Mouse (Mus musculus) ES-CJ7 (cell line): ENCODE measurements around the gene Gm21972.

Source experiments
- DNase-seq: peaks from one replicate; pipeline ENCODE4 v3.0.0; 2011; ENCODE audit warnings: low read depth, low spot score

The Gm21972 gene

DNA sequence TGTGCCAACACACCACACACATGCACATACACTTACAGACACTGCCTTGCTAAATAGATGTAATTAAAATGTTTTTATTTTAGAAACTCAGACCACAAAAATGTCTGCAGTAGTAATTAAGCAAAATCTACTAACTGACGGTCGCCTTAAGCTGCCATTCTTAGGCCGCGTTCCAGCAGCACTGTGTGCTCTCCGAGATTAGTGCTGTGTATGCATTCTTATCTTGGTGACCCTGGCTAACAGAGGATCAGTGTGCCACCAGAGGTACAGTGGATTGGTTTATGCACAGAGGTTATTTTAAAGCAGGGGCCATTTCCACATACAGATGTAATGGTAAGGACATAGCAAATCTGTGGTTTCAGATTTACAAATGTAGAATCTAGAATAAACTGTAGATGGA, 27.6 kb downstream of the Gm21972 start:
- DNase-seq, result no peak

DNA sequence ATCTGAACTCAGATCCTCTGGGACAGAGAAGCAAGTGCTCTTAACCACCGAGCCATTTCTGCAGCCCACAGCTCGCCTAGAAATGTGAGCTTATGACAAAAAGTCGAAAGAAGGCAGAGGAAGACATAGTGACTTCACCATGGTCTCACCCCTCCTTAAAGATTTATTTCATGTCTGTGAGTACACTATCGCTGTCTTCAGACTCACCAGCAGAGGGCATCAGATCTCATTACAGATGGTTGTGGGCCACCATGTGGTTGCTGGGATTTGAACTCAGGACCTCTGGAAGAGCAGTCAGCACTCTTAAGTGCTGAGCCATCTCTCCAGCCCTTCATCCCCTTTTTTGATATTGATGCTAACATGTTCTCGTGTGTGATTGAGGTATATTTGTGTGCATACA, 41.2 kb downstream of the Gm21972 start:
- DNase-seq, result no peak

DNA sequence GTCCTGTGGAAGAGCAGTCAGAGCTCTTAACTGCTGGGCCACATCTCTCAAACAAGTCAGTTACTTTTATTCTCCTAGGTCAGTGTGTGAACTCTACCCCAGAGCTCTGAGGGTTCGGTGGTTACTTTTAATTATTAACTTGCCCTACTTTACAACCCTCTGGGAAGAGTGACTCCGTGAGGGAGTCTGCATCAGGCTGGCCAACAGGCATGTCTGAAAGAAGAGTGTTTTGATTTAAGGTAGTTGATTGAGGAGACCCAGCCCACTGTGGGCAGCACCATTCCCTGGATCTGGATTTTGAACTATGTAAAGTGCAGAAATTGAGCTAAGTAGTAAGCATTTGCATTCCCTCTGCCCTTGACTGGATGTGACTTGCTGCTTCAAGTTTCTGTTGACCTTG, 42.6 kb downstream of the Gm21972 start:
- DNase-seq, result no peak

DNA sequence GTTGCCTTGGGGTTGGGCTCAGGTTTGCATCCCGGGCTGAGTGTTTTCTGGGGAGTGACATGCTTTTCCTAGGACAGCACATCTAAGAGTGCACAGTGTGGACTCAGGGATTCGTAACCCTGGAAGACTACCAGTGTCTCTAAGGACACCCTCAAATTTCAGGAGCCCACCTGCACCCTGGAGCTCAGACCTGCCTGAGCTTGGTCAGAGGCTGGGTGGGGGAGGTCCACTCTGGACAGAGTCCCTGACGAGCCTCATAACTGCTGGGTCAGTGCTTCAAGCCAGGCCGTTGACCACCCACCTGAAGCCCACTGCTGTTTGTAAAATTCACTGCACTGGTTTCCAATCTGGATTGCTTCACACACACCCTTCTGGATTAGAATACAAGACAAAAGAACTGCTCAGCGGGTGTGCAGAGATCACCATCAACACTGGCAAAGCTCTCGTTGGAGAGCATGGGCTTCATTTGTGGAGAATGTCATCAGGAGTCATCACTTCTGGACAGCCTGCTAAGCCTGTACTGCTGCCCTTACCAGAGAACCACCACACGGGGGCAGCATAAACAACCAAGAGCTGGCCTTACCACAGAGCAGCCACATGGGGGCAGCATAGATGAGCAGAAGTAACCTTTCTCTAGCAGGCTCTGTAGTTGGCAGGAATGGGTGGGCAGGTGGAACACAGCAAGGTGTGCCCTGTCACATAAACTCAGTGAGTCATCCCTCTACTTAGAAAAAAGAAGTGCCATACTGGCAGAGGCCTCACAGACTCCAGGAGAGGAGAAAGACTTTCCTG, 45.2 kb downstream of the Gm21972 start:
- DNase-seq, result peak; percentile 91

DNA sequence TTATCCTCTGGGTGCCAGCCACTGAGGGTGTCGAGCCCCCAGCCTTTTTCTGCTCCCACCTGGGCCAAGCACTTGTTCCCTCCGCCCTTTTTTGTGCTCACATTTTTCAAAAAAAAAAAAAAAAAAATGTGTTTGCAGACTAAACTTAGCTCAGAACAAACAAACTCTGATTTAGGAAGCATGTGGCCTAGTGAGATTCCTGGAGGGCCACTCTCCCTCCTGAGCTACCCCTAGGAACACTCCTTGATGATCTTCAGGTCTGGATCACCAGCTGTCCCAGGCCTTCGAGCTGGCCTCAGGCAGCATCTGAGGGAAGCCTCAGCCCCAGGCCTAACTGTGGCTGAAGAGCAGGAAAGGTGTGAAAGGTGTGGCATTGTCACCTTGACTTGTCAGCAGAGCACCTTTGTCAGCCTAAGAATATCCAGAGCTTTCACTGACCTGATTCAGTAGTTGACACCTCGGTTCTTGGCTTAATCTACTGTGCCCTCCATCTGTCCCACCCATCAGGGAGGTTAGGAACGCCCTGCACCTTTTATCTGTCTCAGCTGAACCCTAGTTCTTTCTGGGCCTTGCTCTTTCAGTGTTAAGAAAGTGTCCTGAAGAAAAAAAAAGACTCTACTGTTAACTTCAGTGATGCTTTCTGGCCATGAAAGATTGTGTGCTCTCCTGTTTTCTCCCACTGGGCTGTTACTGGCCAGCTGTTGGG, 48.7 kb downstream of the Gm21972 start:
- DNase-seq, result no peak

DNA sequence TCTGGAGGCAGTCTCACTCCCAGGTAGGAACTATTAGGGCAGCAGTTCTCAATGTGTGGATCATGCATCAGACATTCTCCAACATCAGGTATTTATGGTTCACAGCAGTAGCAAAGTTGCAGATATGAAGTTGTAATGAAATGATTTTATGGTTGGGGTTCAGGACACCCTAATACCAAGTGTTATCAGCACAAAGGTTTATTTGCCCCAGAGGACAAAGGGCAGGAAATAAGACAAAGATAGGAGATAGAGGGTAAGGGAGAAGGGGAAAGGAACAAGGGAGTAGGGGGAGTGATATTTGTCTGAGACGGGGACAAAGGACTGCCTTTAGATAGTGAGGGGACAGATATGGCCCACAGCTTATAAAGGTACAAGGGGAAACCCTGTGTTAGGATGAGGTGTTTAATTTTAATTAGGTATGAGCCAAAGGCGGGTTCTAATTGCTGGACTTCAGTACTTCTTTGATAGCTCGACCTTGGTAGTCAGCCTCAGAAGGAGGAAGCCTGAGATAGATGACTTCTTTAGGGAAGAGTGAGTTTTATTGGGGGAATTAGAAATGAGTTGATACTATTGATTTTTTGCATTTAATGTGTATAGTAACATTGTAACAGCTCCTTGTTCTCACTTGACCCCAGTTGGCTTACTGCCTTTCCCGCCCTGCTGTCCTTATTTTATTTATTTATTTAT, 50.3 kb downstream of the Gm21972 start:
- DNase-seq, result no peak

DNA sequence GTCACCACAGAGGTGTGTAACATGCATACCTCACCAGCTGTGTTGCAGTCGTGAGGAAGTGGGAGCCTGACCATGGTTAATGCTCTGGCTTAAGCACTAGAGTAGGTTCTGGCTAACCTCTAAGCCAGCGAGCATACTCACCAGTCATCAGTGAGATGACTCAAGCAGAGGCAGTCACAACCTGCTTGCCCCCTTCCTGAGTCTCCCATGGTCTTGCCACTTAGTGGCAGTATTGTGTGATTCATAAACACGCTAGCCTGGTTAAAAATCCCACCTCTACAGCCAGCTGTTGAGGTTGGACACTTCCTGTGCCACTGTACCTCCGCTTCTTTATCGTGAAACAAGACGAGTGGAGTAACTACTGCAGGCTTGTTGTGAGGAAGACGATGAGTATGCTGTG, 53.3 kb downstream of the Gm21972 start:
- no peak for DNase-seq

DNA sequence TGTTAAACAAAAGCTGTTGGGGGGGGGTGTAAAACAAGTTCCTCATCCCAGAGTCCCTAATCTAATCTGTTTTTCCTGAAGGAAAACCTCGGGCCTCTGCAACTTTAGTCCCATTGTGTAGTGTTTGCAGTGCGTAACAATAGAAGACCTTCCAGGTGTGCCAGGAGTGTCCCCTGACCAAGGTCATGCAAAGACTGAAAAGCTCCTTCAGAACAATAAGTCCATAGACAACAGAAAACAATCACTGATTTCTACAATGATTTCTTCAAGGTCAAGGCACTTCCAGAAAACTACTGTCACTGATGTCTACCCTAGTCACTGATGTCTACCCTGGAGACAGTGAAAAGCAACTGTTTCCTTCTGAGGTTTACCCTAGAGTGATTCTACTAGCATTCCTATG, 54.4 kb downstream of the Gm21972 start:
- peak; percentile 89 for DNase-seq

DNA sequence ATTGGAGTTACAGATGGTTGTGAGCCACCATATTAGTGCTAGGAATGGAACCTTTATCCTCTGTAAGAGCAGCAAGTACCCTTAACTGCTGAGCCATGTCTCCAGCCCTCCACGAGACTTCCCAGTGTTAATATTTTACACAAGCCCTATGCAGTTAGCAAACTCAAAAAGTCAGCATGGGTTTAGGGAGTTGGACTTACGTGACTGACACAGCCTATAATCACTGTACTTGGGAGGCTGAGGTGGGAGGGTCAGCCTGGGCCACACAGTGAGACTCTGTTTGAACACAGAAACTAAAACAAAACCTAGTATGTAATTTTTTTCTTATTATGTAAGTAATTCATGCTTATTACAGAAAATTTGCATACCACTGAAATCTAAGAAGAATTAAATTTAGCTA, 54.8 kb downstream of the Gm21972 start:
- no peak for DNase-seq

DNA sequence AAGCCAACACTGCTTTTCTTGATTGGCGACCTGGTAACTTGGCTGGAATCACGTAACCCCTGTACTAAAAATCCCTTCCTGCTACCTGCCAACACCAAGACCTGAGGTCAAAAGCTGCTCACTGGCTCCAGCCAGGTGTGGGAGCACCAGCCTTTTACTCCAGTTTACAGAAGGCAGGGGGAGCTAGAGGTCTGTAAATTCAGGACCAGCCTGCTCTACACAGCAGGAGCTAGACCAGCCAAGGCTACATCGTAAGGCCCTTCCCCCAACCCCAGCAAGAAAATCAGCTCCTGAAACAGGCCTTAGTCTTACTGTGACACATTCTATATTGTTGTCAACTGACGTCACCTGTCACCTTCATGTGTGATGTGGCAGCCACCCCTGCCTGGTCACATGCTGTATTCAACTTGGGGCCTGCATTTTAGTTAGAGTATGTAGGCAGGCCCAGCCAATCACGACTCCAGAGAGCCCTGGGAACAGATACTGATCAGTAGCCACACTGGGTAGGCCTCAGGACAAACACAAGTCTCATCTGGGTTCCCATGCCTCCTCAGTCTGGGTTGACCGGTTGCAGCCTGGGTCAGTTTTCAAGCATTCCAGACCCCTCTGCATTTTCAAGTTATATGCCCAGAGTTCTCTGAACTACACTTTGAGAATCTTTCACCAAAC, 55.7 kb downstream of the Gm21972 start:
- peak; percentile 91 for DNase-seq

DNA sequence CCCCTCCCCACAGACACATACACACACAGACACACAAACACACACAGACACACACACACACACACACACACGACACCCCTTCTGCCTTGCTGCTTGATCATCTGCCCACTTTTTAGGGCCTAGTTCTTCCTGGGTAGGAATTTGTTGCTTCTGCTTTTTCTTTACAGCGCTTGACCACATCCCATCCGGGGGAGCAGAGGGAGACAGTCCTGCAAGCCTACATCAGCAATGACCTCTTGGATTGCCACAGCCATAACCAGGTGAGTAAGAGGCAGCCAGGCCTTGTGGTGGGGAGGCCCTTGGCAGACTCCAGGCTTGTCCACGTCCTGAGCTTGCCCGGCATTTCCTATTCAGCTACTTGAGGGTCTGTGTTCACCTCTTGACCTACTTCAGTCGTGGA, 57.4 kb downstream of the Gm21972 start:
- DNase-seq, result no peak

DNA sequence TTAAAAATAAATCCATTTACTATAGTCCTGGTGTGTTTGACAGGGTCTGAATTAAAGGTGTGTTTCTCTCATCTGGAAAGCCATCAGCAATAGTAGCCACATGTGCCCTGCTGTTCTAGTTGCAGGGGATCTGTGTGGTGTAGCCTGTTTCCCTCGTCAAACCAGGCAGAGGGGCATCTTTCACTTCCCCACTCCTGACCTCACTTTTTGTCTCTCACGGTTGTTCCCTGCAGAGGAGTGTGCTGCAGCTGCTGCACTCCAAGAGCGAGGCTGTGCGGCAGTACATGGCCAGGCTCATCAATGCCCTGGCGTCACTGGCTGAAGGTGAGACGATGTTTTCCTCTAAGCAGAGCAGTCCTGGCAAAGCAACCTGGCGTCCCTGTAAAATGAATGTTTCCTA, 60.6 kb downstream of the Gm21972 start:
- DNase-seq, result no peak

DNA sequence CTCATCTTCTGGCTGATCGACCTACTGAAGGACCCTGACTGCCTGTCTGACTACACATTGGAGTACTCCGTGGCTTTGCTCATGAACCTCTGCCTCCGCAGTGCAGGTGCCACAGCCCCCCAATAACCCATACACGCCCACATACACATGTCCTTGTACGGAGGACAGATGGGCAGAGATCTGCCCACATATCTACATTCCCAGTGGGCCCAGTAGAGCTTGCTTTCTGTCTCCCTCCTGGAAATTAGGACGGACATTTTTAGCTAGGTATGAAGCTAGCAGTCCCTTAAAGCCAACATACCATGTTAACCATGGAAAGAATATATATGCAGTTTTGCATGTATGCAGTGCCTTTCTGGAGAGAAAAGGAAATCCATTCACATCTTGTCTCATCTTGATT, 64.8 kb downstream of the Gm21972 start:
- no peak for DNase-seq

DNA sequence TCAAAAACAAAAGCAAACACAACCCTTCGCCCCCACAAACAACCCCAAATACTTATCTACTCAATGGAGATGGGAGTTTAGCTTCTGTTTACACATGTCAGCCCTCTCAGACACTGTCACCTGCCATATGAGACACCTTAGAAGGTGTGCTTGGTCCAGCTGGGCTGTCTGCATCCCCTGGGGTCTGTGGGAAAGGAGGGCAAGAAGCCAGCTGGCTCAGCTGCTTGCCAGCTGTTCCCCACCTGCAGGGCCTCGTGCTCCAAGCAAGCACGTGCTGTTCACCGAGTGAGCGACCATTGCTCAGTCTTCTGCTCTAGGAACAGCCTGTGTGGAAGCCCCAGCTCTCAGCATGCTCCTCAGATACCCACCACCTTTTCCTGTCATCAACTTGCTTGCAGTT, 65.6 kb downstream of the Gm21972 start:
- no peak for DNase-seq

DNA sequence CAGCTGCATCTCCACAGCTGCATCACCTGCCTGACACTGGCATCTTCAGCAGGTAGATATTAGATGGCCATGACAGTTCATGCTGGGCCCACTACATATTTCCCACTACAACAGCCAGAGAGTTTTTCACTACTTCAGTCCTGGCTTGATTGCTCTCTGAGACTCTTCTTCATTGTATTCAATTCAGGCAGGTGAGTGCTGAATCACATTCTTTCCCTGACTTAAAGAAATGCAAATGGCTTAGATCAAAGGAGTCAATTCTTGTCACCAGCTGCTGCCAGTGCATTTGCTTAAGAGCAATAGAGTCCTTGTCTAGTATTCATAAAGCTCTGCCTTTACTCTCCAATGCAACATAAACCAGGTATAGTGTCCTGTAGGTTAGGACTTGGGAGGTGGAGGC, 67.9 kb downstream of the Gm21972 start:
- peak; percentile 66 for DNase-seq

DNA sequence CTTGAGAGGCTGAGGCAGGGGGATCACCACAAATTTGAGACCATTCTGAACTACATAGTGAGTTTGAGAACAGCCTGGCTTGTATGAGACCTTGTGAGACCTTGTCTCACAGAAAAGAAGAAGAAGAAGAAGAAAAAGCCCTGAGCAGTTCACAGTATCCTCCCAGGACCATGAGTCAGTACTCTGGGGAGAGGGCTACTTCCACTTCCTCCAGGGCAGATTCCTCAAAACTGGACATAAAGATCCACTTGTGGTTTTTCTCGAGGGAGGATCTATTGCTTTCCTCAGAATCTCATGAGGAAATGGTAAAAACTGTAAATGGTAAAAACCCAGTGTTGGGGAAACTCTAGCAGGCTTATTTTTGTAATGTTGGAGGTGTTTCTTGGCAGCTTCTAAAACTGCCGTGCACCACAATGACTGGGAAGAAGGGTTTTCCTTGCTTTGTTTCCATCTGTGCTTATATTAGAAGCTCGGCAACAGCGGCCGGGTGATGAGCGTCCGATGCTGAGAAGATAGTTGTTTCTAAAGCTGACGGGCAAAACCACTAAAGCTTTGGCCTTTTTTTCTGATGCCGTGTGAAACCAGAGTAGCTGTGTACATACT, 69.3 kb downstream of the Gm21972 start:
- no peak for DNase-seq

DNA sequence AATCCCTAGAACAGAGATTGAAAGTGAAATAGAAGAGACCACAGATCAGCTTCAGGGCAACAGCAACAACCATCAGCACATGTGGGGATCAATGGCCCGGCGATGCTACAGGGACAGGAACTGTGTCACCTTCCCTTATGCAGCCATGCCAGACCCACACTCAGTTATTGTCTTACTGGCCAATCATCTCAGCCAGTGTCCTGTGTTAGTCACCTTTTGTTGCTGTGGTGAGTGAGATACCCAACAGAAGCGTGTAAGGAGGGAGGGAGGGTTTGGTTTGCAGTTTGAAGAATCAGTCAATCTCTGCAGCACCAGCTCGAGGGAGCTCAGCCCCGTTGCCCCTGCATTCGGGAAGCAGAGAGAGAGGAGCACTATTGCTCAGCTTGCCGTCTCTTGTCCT, 77.2 kb downstream of the Gm21972 start:
- DNase-seq, result no peak

DNA sequence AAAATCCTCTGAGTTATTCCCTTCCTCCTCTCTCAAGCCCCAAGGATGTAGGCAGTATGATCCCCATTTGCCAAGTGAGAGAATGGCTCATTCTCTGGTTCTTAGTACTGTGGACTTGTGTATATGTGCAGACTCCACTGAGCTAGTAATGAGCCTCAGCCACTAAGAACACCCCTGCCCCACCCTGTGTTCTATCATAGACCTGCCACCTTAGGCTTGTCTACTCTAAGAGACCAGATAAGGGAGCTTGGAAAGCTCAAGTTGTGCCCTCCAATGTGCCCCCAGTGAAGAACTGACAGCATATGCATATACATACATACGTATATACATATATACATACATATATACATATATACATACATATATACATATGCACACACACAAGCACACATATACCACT, 78.1 kb downstream of the Gm21972 start:
- no peak for DNase-seq
